Mouse (Mus musculus): Measurements from ENCODE around the gene Msh5. TPM values are rescaled to one million over a fixed set of nuclear protein-coding genes. Genes with fewer than 3 reads are reported as not detected.

The Msh5 gene
- polyA plus RNA-seq, 1 experiment: not detected

DNA sequence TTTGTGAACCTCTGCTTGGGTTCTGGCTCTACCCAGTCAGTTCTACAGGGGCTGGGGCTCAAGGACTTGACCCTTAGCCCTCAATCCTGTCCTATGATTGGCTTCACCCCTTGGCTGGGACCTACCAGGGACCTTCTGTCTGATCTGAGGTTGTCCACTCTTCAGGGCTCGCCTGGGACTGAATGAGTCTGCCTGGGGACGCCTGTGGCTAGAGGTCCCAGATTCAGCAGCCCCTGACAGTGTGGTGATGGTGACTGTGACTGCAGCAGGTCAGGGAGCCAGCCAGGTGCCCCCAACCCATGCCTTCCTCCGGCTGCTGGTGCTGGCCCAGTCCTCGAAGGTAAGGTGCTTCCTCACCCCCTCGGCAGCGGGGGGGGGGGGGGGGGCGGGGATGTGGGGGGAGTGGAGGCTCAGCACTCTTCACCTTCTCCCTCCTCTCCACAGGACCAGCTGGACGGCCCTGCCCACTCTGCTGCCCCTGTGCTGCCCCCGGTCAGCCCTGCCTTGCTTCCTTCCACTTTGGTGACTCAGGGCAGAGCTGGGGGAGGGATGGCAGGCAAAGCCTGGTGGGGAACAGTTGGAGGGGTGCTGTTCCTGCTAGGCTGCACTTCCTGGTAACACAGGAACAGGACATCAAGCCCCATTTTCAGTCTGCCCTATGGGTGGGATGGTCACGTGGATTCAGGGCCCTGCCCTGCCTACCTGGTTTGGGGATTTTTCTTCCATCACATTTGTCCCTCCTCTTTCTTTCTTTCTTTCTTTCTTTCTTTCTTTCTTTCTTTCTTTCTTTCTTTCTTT, 21.7 kb downstream of the Msh5 start:
- peaks cover 3% of the 10 kb centered on the region; the same call in 1 of the 2 replicates for H3K4me1 ChIP-seq (ENCODE audit: control insufficient read depth, insufficient read depth, insufficient read length, low read length)
- H3K27ac ChIP-seq (replicated peaks; ENCODE audit: low read depth, low read length): no peak overlapping the region
- H3K4me3 ChIP-seq (ENCODE audit: insufficient read depth, low read depth, low read length): no peak overlapping the region

DNA sequence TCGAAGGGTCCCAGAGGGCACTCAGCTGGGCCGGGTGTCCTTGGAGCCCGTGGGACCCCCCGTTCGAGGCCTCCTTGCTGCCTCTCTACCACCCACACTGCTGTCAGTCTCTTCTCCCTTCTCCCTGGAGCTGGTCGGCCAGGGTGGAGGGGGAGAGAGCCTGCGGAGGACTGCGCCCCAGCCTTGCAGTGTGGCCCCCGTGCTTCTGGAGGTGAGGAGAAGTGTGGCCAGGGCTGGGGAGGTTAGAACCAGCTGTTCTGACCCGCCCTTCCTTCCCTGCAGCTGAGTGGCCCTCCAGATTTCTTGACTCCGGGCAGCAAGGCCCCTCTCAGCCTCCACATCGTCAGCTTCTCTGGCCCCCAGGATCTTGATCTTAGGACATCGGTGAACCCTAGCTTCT, 22.3 kb downstream of the Msh5 start:
- H3K27ac ChIP-seq (replicated peaks; ENCODE audit: low read depth, low read length): no peak overlapping the region
- peaks cover 3% of the 10 kb centered on the region; the same call in 1 of the 2 replicates for H3K4me1 ChIP-seq (ENCODE audit: control insufficient read depth, insufficient read depth, insufficient read length, low read length)
- no peak overlapping the region for H3K4me3 ChIP-seq (ENCODE audit: insufficient read depth, low read depth, low read length)

DNA sequence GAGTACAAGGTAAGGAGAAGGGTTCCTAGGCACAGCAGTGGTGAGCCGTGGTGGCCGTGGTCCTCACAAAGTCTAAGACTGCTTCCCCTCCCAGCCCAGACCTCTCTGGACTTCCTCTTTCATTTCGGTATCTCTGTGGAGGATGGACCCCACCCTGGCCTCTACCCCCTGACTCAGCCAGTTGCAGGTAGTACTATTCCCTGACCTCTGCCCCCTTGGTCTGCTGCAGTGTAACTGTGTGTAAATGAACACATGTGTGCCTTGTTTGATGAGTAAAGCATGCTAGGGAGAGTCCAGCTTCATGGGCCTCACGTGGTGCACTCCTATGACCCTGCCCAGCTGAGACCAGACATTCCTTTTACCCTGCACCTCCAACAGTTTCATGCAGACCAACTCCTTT, 22.8 kb downstream of the Msh5 start:
- H3K27ac ChIP-seq (replicated peaks; ENCODE audit: low read depth, low read length): no peak overlapping the region

DNA sequence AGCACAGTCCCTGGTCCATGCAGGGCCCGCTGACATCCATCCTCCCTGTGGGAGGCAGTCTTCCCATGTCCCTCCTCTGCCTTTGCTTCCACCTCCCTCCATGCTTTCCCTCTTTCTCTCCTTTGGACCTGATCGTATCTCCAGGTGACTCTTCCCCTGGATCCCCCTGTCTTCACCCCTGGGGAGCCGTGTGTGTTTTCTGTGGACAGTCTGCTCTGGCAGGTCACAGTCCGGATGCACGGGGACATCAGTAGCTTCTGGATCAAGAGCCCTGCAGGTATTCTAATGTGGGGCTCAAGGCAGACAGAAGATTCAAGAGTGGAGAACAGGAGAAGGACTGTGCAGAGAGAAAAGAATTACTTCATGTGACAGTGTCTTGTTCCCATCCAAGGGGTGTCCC, 23.3 kb downstream of the Msh5 start:
- Histone ChIP-seq H3K27ac (replicated peaks; ENCODE audit: low read depth, low read length) (no peak overlapping the region; the same call in 1 of the 2 replicates), H3K4me1 (ENCODE audit: control insufficient read depth, insufficient read depth, insufficient read length, low read length) (peaks cover 3% of the 10 kb centered on the region; the same call in 1 of the 2 replicates), H3K4me3 (ENCODE audit: insufficient read depth, low read depth, low read length) (no peak overlapping the region)

More for the DNA sequence above, 22.8 kb downstream of the Msh5 start:
- Histone ChIP-seq H3K4me1 (ENCODE audit: control insufficient read depth, insufficient read depth, insufficient read length, low read length) (peaks cover 3% of the 10 kb centered on the region; the same call in 1 of the 2 replicates), H3K4me3 (ENCODE audit: insufficient read depth, low read depth, low read length) (no peak overlapping the region)

DNA sequence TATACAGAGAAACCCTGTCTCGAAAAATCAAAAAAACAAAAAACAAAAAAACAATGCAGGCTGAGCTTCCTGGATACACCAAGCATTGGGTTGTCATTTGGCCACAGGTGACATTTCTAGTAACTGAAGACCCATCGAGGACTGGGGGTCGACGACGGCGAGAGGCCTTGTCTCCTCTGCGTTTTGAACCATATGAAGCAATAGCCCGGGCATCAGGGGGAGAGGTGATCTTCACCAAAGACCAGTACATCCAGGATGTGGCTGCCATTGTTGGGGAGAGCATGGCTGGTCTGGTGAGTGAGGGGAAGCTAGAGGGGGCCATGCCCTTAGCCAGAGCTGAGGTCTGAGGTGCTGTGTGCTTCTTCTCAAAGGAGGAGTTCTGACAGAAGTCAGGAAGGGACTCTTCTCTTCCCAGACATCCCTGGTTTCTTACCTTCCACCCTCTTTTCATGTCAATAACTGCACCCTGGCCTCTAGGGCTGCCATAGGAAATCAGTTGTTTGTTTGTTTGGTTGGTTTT, 23.9 kb downstream of the Msh5 start:
- Histone ChIP-seq H3K4me3 (ENCODE audit: insufficient read depth, low read depth, low read length) (no peak overlapping the region), H3K27ac (replicated peaks; ENCODE audit: low read depth, low read length) (peak overlapping the region; percentile 94), H3K4me1 (ENCODE audit: control insufficient read depth, insufficient read depth, insufficient read length, low read length) (peaks cover 3% of the 10 kb centered on the region; the same call in 1 of the 2 replicates)

DNA sequence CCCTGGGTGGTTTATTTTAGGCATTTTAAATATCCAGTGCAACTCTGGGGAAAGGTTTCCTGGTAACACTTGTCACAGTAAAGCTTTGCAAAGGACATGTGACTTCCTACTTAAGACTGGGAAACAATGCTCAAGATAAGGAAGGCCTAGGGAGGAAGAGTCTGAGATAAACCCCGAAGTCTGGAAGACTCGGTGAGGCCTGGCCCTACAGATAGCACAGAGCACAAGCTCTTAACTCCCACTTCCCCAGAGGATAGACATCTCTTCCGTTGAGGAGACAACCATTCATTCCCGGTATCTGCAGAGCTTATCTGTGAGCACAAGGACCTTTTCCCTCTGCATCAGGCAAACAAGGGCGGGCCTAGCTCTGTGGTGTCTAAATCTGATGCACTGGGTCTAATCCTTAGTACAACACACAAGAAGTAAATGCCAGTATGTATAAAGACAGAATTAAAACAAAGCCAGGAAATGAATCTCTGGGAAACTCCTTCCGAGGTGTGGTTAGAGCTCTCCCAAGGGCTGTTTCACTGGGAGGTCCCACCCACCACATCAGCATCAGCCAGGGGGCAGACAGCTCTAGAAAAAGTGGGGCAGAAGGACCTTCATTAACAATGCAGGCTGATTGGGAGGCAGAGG, 24.6 kb downstream of the Msh5 start:
- Histone ChIP-seq H3K27ac (replicated peaks; ENCODE audit: low read depth, low read length) (peak overlapping the region; percentile 94), H3K4me1 (ENCODE audit: control insufficient read depth, insufficient read depth, insufficient read length, low read length) (peaks cover 3% of the 10 kb centered on the region; the same call in 1 of the 2 replicates), H3K4me3 (ENCODE audit: insufficient read depth, low read depth, low read length) (peak overlapping the region; percentile 42; the same call in 1 of the 2 replicates)

DNA sequence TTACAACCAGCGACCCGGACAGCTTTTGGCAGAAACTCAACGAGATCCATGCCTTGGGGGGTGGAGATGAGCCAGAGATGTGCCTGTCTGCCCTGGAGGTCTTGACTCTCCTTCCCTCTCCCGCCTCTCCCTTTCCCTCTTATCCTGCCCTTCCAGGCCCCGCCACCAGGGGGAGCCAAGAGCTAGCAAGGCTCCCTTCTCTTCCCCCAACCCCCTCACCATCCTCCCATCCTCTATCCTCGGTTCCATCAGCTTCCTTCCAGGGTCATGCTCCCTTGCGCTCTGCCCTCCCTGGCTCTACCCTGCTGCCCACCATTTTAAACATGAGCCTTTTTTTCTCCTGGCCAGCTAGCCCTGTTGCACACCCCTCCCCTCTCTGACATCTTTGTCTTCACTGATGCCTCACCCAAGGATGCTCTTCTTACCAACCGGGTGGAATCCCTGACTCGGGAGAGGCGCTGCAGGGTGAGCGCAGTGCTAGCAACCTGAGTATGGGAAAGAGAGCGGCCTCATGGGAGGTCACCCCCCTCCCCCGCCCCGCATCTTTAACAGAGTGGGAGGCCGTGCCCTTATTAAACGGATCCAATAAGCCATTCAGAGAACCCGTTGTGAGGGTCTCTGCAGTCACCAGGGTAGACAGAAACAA, 25.3 kb downstream of the Msh5 start:
- peak overlapping the region; percentile 42 for H3K4me3 ChIP-seq (ENCODE audit: insufficient read depth, low read depth, low read length)
- H3K27ac ChIP-seq (replicated peaks; ENCODE audit: low read depth, low read length): peak overlapping the region; percentile 94
- H3K4me1 ChIP-seq (ENCODE audit: control insufficient read depth, insufficient read depth, insufficient read length, low read length): peaks cover 3% of the 10 kb centered on the region; the same call in 1 of the 2 replicates

DNA sequence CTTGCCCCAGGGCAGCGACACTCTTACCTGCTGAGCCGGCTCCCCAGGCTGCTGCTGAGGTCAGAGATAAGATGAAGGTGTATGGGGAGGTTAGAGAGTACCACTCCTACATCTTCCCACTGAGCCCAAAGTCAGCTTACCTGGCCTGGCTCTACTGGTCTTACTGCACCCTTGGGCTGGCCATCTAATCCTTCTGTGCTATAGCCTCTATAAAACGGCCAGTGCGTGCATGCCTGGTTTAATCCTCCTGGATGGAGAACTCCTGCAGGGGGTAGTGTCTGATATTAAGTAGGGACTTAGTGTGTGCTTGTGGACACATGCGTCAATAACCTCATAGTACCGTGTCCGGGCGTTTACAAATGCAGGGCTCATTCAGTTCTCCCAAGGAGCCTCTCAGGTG, 26.0 kb downstream of the Msh5 start:
- Histone ChIP-seq H3K27ac (replicated peaks; ENCODE audit: low read depth, low read length) (no peak overlapping the region), H3K4me1 (ENCODE audit: control insufficient read depth, insufficient read depth, insufficient read length, low read length) (peaks cover 3% of the 10 kb centered on the region; the same call in 1 of the 2 replicates), H3K4me3 (ENCODE audit: insufficient read depth, low read depth, low read length) (no peak overlapping the region)

DNA sequence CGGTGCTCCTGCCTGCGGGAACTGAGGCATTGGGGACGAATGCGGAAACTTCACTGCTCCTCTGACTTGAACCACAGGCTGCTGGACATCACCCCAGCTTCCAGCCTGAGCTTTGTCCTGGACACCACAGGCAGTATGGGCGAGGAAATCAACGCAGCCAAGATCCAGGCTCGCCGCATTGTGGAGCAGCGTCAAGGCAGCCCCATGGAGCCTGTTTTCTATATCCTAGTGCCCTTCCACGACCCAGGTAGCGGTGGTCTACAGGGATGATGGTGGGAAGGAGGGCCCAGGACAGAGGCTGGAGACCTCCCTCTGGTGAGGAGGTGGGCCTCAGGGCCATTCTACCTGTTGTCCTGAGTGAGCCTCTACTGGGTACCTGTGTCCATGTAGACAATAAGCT, 26.7 kb downstream of the Msh5 start:
- no peak overlapping the region for H3K4me3 ChIP-seq (ENCODE audit: insufficient read depth, low read depth, low read length)
- H3K4me1 ChIP-seq (ENCODE audit: control insufficient read depth, insufficient read depth, insufficient read length, low read length): peaks cover 3% of the 10 kb centered on the region; the same call in 1 of the 2 replicates
- no peak overlapping the region for H3K27ac ChIP-seq (replicated peaks; ENCODE audit: low read depth, low read length)

DNA sequence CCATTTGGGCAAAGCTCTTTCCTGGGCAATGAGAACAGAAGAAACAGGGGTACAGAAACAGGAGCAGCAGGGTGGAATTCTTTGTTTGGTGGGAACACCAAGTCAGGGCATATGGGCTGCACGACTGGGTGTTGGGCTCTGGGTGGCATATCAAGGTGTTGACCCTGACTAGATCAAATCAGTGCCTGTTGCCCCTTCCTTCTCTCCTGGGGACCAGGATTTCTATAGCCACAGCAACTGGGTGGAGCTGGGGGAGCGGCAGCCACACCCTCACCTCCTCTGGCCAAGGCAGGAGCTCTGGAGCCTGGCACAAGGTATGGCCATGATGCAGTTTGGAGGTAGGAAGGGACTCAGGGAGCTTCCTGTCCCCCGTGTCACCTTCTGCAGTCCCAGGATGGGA, 28.4 kb downstream of the Msh5 start:
- H3K27ac ChIP-seq (replicated peaks; ENCODE audit: low read depth, low read length): no peak overlapping the region
- H3K4me1 ChIP-seq (ENCODE audit: control insufficient read depth, insufficient read depth, insufficient read length, low read length): peaks cover 3% of the 10 kb centered on the region; the same call in 1 of the 2 replicates
- no peak overlapping the region for H3K4me3 ChIP-seq (ENCODE audit: insufficient read depth, low read depth, low read length)

DNA sequence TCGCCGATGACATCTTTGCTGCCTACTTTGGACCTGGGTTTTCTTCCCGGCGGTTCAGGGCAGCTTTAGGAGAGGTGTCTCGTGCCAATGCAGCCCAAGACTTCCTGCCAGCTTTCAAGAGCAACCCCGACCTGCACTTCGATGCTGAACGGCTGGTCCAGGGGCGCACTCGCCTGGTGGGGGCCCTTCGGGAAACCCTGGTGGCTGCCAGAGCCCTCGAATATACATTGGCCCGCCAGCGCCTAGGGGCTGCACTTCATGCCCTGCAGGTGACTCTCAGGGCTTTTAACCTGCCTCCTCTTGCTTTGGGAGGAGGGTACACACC, 28.9 kb downstream of the Msh5 start:
- Histone ChIP-seq H3K27ac (replicated peaks; ENCODE audit: low read depth, low read length) (no peak overlapping the region), H3K4me3 (ENCODE audit: insufficient read depth, low read depth, low read length) (no peak overlapping the region)

DNA sequence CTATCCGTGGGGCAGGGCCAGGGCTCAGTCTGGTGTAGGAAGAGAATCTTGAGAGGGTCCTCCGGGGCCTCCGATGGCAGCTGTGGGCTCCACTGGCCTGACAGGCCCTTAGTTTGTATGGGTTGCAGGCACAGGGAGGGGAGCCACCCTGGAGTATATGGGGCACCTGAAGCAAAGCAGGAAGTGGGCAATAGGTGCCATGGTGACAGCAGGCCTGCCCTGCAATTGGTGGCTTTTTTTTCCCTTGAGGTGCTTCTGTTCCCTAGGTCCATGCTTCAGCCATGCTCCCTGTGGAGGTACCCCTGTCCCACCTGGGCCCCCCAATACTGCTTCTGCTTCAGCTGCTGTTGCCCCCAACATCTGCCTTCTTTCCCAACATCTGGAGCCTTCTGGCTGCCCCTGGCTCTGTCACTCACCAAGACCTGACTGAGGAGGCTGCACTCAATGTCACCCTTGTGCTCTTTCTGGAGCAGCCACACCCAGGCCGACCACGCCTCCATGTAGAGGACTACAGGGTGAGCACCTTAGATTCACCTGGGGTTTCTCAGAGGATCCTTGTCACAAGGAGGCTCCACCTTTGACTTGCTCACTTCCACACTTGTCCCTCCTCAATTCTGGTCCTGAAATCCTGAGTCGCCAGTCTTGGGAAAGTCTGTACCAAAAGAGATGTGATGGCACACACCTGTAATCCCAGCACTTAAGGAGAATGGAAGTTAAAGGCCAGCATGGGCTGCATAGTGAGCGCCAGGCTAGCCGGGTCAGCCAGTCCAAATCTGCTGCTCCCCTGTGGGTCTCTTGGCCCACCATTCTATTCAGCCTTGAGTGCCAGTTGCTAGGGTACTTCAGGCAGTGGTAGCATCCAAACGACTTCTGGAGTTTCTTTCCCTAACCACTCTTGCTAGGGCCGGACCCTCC, 29.5 kb downstream of the Msh5 start:
- no peaks in the 10 kb centered on the region for H3K4me1 ChIP-seq (ENCODE audit: control insufficient read depth, insufficient read depth, insufficient read length, low read length)
- no peak overlapping the region for H3K27ac ChIP-seq (replicated peaks; ENCODE audit: low read depth, low read length)
- H3K4me3 ChIP-seq (ENCODE audit: insufficient read depth, low read depth, low read length): no peak overlapping the region

More for the DNA sequence above, 28.9 kb downstream of the Msh5 start:
- H3K4me1 ChIP-seq (ENCODE audit: control insufficient read depth, insufficient read depth, insufficient read length, low read length): peaks cover 2% of the 10 kb centered on the region; the same call in 1 of the 2 replicates

DNA sequence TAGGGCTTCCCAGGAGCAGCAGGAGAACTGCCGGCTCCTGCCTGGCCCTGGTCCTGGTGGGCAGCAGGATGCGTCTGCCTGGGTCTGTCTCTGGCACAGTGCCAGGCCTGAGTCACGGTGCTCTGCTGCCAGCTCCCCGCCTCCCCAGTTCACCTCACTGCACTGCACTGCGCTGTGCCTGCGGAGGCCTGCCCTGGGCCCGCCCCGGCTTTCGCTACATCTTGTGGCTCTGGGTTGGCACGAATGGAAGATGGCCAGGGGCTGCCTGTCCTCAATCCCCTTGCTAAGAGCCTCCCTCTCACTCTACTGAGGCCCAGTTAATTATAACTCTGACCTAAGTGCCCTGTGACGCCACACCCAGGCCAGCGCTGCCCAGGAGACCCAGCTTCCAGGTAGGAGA, 30.2 kb downstream of the Msh5 start, which contains the start of gene Vwa7:
Gene Vwa7, plus strand, starts transcription at position 204 of the 400 bp plus-strand sequence.
- Histone ChIP-seq H3K4me3 (ENCODE audit: insufficient read depth, low read depth, low read length) (no peak within 1 kb of the TSS), H3K27ac (replicated peaks; ENCODE audit: low read depth, low read length) (no peak within 1 kb of the TSS), H3K4me1 (ENCODE audit: control insufficient read depth, insufficient read depth, insufficient read length, low read length) (no peaks in the 10 kb centered on the region)

DNA sequence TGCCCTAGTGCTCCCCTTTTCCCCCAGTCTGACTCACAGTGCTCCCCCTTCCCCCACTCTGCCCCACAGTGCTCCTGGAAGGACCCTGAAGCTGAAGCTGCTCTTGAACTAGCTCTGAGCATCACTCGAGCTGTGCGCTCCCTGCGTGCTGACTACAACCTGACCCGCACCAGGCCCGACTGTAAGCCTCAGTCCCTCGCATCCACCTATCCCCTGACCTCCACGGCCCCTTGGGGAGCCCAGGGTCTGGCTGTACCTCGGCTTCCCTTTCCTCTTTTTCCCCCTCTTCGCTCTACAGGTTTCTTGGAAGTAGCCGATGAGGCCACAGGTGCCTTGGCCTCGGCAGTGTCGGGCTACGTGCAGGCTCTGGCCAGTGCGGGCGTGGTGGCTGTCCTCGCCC, 31.2 kb downstream of the Msh5 start:
- Histone ChIP-seq H3K4me1 (ENCODE audit: control insufficient read depth, insufficient read depth, insufficient read length, low read length) (no peaks in the 10 kb centered on the region), H3K27ac (replicated peaks; ENCODE audit: low read depth, low read length) (no peak overlapping the region), H3K4me3 (ENCODE audit: insufficient read depth, low read depth, low read length) (no peak overlapping the region)
